Mouse (Mus musculus): ENCODE measurements around the gene Frrs1l. TPM values are rescaled to one million over a fixed set of nuclear protein-coding genes. Genes with fewer than 3 reads are reported as not detected.

The Frrs1l gene
- total RNA-seq (2021) = under 1 TPM in 1 of 2 experiments, not detected in 1; 0.08 TPM
- long read RNA-seq, experiment 1 = 0 reads
- long read RNA-seq, experiment 2 = 0 reads

DNA sequence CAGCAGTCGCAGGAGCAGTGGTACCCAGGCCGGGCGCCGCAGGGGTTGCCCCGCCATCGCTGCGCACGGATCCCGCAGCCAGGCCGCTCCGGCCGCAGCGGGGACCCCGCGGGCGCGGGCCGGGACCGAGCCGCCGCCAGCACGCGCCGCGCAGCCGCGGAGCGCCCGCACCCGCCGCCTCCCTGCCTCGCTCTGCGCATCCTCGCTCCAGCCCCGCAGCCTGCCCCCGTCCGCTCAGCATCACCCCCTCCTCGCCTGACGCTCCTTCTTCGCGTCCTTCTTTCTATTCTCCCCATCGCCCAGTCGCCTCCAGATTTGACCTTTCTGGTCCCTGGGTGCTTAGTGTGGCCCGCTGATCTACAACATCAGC lies at the start of gene Frrs1l:
TSS of gene Frrs1l (minus strand) at position 177 of the 370 bp plus-strand sequence.
- no peak for DNase-seq

DNA sequence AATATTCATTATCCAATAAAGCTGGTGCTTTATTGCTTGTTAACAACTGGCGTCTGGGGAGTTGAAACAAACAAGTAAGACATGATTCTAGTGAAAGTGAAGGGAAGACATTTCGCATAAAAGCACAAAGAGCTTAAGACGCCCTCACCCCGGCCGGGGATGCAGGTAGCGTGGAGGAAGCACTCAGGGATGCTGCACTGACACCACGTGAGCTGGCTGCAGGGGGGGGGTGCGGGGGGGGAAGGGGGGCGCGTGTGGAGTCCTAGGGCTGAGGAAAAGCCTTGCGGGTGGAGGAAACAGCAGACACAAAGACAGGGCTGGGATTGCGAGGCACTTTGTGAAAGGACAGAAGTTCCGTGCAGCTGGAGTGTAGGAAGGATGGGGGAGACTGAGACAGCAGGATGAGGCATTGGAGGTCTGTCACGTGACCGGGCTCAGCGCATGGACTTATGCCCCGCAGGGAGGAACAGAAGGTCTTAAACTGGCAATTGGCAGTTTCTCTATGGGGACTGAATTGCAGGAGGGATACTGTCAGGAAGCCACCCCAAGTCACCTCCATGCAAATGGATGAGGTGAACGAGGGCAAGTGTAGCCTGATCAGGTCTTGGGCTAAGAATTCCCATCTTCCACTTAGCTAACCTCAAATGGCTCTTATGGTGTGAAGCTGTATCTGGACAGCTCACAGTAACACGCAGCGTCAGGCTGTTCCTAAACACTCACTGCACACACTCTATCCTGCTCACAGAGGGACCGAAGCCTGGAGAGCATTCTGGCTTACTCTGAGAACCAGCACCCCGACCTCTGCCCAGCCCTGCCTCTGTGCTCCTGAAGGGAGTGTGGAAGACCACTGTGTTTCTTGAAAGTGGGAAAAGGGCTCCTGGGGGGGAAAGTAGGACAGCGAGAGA lies 49.2 kb upstream of the Frrs1l start:
- no peak for DNase-seq

DNA sequence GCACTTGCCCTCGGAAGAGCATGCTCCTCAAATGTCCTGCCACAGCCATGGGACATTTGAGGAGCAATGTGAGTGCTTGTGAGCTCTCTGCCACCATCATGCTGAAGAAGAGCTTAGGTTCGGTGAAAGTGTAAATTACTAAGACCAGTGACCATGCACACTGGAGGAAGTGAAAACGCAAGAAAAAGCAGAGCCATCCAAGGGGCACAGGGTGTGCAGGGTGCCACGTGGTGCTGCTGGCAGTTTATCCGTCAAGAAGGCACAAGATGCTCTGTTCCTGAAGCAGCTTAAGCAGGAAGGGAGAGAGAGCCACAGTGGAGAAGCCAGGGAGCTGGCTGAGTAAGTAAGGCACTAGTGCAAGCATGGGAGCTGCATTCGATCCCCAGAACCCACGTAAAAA lies 47.4 kb upstream of the Frrs1l start:
- DNase-seq = no peak

DNA sequence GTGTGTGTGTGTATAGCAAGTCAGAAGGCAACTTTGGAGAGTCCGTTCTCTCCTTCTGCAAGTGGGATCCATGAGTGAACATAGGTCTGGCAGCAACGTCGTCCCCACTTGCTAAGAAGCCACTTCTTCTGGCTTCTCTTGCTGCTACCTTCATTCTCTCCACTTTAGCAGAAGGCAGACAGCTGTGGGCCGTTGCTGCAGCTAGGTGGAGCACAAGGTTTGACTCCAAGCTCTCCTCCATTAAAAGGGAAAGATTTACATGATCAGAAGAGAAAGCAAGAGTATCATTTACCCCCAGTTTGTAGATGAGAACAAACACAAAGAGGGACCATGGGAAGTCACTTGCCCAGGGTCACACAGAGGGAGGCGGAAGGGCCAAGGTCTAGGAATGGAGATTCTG lies 44.0 kb upstream of the Frrs1l start:
- DNase-seq = no peak

DNA sequence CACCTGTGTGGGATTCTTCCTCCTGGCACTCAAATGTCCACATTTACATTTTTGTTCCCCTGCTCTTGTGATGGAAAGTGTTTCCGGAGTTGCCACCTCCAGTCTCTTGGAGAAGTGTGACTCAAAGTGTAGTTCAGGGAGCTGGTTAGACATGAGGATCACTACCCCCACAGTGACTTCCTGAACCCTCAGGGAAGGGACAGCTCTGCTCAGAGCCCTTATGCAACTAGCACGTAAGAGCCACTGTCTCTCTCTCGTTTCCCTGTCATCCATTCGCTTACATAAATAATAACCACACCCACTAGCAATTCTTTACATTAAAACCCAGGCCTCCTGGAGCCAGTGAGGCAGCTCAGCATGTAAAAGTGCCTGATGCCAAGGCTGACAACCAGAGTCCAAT lies 41.2 kb upstream of the Frrs1l start:
- DNase-seq = no peak

DNA sequence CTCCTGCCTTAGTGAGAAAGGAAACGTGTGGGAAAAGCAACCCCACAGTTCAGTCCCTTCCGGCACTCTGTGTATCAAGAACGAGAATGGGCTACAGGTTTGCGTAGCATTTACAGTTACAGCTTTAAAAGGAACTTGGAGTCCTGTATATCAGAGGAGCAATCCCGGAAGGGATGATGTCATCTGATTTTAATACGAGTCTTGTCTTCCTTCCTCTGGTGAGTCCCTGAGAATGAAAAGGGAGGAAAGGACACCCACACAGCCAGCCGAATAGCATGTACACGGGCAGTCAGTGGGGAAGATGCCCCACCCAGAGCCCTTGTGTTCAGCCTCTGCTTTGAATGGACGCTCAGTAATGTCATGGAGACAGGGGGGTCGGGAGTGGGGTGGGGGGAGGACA lies 37.8 kb upstream of the Frrs1l start:
- no peak for DNase-seq

DNA sequence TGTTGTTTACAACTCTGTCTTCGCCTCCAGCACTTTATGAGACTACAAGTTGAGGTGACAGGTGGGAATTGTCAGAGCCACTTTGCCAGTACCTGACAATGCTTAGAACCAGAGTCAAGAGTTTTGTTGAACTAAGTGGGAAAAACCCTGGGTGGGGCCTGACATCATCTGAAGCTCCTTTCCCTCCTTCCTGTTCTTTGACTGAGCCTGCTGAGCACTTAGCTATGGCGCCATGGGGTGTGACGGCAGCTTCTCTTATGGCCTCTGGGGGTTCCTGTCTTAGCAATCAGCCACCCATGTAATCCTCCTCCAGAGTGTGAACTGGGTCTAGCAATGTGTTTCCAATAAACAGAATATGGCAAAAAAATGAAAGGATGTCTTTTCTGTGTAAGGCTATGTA lies 33.3 kb upstream of the Frrs1l start:
- no peak for DNase-seq

DNA sequence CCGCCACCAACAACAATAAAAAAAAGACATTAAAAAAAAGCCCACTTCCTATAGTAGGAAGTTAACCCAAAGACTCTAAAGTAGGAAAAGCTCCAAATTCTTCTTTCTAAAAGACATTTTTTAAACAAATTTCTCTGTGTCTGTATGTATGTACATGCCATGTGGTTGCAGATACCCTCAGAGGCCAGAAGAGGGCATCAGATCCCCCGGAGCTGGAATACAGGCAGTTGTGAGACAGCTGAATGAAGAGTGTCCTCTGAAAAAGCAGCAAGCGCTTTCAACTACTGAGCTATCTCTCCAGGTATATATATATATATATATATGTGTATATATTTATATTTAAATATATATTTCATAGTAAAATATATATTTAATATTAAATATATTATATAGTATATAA lies 31.1 kb upstream of the Frrs1l start:
- DNase-seq = no peak

DNA sequence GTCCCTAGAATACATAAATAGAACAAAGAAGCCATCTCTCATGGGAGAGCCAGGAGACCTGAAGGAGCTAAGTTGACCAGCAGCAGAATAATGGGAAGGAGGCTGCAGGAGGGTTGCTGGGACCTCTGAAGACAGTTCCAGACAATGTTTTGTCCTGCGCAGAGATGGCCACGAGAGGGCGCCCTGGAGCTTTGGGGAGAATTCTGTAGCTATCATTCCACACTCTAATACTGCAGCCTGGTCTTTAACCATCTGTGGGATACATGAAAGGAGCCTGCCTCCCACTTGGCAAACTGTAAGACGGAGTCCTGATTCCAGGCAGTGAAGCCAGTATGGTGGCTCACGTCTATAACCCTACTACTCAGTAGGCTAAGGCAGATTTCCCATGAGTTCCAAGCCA lies 27.0 kb upstream of the Frrs1l start:
- peak; percentile 37 to 86 for DNase-seq

DNA sequence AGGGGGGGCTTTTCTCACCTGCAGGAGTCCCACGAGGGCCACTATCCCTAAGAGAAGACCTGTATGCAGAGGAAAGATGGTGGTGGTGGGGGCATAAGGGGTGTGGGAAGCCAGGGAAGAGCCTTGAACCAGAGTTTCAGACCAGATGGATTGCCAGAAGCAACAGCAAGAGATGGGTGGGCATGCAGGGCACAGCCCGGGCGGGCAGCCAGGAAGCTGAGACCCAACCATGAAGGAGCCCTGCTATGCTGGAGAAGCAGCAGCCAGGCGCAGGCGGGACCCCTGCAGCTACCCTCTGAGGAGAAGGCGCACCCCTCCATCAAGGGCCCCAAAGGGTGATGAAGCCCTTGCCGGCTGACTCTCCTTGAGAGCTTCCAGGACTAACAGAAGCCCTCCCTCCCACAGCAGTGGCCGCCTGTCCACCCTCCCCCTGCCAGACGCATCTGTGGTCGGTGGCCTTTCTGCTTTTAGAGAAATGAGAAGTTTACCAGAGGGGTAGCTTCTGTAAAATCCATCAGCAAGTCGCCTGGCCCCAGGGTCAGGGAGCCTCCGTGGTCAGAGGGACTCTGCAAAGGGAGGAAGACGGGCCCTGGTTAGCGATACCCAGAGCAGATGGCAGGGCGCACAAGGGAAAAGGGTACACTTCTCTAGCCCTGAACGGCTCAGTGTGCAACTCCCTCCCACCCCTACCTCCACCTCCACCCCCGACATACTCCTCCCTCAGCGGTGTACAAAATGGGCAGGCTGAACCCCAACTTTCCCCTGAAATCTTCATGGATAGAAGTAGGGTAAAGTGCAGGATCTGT lies 26.4 kb upstream of the Frrs1l start:
- no peak for DNase-seq

DNA sequence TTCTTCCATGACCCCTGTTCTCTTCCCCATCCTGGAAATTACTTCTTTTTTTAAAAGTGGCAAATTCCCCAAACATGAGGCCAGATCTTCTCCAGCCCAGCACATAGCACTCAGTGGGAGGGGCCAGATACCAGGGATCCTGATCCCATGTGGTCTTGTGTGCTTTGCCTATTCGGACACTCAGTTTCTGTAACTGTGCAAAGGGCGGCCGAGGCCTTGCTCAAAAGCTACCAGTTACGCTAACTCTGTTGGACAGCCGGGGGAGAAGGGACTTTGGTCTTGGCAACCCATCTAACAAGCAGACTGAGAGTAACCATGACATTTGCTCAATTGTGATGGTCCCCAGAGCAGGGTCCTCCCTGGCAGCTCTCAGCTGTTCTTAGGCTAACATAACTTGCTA lies 24.8 kb upstream of the Frrs1l start:
- DNase-seq = no peak

DNA sequence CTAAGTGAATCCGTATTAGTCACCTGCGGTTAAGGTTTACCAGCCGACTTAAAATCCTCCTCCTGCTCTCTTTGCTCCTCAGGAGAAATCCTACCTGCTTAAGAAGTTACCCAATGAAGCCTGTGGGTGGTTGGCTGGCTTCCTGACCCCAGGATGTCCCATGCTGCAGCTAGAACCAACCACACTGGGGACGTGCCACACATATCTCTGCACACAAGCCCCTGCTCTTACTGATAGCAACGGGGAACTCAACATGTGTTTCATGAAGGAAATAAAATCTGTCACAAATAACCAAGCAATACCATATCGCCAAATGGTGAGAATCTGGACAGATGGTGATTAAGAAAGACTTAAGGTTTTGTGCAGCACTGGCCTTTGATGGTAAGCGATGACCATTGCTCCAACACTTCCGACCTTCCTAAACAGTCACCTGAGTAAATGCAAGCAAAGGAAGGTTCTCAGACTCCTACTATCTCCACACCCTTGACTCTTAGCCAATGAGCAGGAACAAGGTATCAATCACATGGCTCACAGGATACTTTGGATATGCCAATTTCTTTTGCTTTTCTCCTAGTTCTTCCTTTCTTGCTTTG lies 21.4 kb upstream of the Frrs1l start:
- DNase-seq = no peak

DNA sequence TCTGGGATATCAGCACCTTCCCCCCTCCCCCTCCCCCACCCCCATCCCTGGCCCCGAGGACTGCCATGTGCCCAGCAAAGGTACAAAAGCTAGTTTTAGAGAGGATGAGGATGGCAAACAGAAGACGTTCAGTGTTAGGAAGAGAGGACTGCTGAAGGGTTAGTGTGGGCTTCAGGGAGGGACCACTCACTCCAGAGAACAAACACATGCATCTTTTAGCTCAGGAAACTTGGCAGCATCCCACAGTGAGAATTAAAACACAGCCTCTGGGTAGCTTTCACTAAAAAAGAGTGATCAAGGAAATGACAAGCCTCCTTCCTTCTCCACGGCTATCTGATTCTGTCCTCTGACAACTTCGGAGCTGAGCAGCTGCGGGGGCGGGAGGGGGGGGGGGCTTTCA lies 20.7 kb upstream of the Frrs1l start:
- DNase-seq = no peak

DNA sequence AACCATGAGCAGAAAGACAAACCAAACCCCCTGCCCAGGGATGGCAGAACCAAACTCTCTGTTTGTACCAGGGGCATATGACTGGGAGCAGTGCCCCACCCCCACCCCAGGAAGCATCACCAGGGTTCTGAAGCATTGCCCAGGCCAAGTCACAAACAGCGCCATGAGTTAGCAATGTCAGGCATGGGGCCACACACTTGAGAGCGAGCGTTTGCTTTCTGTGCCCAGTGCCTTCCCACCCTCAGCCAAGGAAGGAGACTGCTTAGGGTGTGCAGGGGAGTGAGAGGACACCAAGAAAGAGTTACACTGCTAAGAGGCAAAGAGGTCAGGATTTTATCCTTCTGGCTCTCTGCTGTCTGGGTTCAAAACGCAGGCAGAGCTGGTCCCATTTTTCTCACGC lies 20.2 kb upstream of the Frrs1l start:
- DNase-seq = peak; percentile 11 to 12

DNA sequence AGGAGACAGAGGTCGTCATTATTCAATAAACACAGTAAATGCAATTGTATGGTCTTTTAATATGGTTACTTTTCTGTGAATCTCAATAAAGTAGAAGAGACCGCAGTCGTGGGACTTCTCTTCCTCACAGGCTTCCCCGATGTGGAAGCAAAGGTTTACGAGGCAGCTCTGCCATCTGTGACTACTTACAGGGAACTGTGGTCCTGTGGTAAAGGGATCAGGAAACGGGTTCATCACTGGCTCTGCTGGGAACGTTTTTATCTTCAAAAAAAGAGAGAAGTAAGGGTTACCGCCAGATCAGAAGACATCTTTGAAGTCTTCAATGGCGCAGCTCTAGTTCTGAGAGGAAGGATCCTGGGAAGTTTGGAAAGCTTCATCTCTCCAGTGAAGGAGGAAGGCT lies 17.5 kb upstream of the Frrs1l start:
- DNase-seq = no peak

DNA sequence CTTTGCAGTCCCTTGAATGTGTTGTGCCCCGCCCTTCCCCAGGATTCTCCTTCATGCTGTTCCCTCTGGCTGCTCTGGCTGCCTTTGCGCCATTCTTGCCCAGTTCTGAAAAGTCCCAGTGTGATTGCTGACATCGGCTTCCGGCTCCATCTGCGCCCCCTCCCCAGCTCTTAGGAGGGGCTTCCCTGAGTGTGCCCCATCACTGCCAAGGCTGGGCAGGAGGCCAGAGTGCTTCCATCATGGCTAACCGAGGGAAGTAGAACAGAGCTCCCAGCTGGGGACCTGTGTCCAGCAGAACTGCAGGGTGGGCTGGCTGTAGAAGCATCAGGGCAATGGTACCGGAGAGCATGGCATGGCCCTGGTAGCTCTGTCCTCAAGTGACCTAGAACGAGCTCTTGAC lies 14.8 kb upstream of the Frrs1l start:
- no peak for DNase-seq

DNA sequence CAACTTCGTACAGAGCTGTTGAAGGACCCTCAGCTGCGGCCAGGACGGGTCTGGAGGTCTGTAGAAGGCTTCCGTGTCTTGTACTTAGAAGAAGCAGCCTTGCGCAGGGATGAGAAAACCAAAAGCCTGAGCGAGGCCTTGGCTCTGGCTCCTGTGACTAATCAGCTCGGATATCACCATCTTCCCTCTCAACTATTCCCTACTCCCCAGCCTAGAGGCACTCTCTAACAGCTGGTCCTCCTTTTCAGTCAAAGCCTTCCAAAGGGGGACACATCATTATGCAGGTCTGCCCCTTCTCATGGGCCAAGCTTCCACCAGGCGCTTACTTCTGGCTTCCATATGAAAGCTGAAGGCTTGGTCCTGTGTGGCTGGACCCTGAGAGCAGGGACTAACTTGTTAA lies 13.7 kb upstream of the Frrs1l start:
- no peak for DNase-seq

DNA sequence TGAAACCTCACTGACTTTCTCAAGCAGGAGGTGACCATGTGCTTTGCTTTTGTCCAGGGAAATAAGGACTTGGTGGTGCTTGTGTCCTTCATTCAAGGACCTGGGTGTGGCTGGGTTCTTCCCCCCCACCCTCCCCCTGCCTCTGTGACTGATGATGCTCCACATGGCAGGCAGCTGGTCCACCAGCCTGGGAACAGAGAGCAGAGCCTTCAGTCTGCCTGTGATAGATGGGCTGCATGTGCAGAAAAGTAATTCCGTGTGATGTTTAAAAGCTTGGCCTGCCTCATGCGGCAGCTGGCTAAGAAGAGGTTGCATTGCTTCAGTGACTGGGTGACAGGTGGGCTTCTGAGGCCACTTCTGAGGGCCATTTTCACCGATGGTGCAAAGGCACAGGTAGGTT lies 12.6 kb upstream of the Frrs1l start:
- DNase-seq = no peak

DNA sequence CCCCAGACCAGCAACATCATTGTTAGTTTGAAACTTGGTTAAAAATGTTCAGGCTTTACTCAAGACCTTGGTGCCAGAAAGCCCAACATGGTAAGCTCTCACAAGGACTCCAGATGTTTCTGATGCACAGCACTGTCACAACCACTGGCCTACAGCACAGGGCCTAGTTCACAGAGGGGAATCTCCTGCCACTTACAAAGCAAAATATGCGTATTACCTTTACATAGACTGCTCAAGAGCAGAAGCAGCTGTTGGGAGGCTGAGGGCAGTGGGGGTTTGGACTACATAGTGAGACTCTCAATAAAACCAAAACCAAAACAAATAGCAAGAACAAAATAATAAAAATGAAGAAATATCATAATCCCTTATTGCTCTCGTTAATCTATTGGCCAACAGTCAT lies 11.2 kb upstream of the Frrs1l start:
- DNase-seq = no peak

DNA sequence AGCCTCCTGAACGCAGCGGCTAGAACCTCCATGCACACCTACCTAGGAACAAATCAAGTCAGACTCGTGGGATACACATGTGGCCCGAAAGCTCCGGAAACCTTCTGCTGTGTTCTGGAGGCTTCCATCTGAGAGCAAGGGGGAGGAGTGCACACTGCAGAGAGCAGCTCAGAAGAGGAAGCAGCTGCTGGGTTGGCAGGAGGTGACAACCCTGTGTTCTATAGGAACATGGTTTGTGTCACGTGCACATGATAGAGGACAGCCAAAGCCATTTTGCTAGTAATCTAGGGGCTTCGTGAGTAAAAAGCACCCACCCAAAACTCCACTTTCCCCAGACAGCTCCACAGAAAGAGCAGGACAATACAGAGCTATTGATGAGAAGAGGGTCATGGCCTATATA lies 3.1 kb upstream of the Frrs1l start:
- no peak for DNase-seq

DNA sequence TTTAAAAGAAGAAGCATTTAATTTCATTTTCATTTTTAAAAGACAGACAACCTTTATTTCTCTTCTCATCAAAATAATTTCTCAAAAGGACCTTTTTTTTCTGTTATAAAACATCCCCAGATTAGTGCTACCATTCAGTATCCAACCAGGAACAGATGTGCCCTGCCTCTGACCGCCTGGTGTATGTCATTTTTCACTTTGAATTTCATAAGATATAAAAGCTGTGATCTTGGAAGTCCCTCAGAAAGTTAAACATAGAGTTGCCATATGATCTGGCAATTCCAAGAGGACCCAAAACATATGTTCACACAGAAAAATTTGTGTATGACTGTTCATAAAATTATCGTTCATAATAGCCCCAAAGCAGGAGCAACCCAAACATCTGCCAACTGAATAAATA lies 1.8 kb upstream of the Frrs1l start:
- no peak for DNase-seq

DNA sequence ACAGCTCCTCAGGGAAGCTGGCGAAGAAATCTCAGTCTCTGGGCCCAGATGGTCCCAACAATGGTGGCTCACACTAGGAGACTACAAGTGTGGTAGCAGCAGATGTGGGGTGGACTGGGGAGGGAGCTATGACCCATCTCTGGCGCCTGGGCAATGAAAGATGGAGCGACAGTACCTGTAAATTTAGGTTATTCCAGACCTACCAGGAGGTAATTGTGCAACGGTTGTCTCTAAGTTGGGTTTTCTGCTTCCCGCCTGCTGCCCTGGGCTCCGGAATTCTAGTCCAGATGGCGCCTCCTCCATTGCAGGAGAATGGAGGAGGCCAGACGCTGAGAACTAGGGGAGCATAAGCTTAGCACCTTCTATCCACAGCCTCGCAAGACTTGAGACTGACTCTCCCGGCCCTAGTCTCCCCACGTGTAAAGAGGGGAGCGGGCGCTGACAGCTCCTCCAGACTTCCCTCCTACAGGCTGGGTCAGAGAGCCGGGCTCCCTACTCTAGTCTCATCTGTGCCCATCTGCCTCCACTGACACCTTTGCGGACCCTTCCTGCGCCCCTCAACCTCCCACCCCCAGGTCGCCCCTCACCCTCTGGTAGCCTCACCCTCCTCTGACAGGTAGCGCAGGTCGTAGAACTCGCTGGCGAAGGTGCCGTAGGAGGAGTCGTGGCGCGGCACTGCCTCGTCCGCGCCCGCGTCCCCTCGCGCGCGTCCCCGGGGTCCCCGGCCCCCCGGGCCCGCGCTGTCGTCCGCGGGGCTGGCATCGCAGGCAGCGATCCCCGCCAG lies 568 bp downstream of the Frrs1l start:
- DNase-seq = no peak
